Mouse (Mus musculus) layer of hippocampus, adult 9-10 months (tissue): ENCODE data around the gene Oasl1.
"Not testable (repeated sequence)": the region's sequence is repeated elsewhere in the genome, so short reads cannot be mapped to it uniquely, and the experiment has no call there.

Experiments
- DNase-seq: peaks from one replicate; pipeline ENCODE4 v3.0.0; 2022; ENCODE audit warnings: low spot score

Oasl1 gene

DNA sequence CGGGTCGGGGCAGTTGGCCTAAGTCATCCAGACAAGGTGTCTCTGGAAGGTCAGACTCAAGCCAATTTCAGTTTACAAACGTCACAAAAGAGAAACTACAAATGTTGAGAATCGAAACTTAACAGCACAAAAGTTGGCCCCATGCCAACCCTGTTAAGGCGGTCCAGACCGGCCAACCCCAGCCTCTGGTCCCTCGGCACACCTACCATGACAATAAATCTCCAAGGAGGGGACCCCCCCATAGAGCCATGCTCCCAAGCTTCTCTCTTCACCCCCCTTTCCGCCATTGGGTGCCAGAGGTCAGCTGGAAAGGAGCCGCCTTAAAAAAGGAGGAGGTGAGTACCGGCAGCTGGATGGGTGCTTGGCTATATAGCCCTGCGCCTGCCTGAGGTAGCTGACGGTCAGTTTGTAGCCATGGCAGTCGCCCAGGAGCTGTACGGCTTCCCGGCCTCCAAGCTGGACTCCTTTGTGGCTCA, at the start of gene Oasl1:
Gene Oasl1, plus strand, starts transcription at position 243 of the 476 bp plus-strand sequence.
- DNase-seq = no peak

DNA sequence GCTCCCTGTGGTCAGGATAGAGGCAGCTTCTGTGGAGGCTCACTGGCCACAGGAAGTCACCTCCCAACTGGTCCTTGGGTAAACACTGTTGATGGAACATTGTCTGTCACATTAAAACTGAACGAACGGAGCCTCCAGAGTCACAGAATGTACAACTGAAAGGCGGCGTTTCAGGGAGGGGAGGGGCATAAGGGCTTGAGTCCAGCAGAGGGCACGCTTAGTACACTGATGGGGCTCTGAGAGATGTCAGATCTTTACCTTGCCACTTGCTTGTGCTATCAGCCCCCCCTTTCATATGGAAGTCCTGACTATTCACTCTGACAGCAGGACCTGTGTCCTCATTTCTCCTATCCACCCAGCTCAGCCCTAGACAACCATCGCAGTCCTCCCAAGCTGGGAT, 47.2 kb upstream of the Oasl1 start:
- DNase-seq = no peak

- no peak for DNase-seq
These were observed 46.7 kb upstream of the Oasl1 start for GRCm38 (mm10) chr5:114876331-114876730.

DNA sequence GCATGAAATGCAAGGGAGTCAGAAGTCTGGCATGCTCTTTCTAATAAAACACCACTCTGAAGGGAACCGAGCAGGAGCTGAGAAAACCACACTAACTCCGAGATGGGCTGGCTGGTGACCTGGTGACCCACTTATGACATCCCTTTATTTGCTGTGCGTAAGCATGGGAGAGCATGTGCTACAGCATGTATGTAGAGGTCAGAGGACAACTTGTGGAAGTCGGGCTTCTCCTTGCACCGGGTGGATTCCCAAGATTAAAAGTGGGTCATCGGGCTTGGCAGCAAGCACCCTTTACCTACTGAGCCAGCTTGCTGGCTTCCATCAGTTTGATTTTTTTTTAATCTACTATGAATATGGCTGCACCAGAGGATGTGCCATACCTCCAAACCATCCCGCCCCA, 45.6 kb upstream of the Oasl1 start:
- DNase-seq = no peak

GRCm38 (mm10) chr5:114879399-114879798, 43.6 kb upstream of the Oasl1 start:
- no peak for DNase-seq

GRCm38 (mm10) chr5:114882319-114882718, 40.7 kb upstream of the Oasl1 start:
- DNase-seq = not testable (repeated sequence)

DNA sequence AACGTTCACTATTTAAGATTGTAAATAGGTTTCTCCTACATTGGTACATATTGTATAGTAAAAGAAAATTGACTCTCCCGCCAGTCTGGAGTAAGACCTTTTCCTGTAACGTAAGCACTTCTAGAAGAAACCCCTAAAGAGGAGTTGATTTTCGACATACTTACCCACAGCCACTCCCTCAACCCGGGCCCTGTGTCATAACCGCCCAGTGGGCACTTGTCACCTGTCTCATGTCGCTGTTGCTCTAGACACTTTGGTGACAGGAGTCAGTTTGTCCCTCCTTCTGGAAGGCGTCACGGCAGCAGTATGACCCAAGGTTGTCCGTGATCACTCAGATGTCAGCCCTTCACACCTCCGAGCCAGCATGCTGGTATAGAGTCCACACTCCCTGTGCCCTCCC, 40.0 kb upstream of the Oasl1 start:
- DNase-seq = no peak

DNA sequence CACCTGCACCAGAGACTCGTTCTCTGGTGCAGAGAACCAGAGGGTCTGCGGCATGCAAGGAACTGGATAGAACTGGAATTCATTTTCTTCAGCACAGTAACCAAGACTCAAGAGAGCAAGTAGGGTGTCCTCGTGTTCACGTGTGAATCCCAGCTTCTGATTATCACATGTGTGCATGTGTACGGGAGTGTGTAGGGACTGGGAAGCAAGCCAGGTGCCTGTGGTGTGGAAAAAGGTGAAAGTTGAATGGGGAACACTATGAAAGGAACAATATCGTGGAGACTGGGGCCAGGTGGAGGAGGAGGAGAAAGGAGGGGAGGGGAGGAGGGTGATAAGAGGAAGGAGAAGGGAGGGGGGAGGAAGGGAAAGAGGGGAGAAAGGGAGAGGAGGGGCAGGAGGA, 36.2 kb upstream of the Oasl1 start:
- no peak for DNase-seq

- DNase-seq = no peak
These were observed 34.0 kb upstream of the Oasl1 start for GRCm38 (mm10) chr5:114888995-114889394.

DNA sequence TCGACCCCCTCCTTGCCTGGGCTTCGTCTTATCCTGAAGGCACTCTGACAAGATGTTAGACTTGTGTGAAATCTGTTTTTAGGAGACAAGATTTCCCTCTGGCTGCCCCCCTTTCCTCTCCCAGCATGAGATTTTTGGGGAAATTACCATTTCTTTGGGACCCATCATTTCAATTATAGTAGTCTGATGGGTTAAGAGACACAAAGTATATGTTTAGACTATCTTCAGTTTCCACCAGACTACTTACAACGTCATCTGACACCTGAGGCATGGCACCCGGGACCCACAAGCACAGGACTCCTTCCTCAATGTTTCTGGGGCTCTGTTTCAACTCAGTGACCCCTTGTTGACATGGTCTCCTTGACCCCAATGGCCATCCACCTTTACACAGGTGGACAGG, 27.5 kb upstream of the Oasl1 start:
- DNase-seq = no peak

DNA sequence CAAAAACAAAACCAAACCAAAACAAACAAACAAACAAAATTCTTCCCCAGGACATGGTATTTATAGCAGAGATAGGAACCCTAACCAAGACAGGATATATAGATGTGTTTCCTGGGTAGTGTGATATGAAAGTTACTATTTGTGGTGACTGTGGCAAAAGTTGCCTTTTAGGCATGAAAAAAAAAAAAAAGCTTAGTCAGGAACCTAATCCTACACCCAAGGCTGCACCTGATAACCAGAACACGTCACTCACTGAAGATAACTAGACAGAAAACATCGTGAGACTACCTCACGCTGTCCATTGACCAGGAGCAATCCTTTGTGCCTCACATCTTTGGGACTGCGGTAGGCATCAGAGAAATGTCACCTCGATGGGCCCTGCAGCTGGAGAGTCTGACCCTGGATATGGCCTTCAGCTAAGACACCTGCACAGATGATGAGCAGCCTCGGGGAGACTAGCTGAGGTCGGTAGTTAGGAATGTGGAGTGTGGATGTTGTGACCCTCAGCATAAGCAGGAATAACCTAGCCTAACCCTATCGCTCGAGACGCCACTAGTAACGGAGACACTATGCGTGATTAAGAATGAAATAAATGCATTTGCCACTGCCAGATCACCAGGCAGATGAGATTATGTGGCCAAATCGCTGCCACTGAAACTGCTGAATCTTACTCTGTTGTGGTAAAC, 26.2 kb upstream of the Oasl1 start, which contains the start of gene Oasl2:
Gene Oasl2, plus strand, starts transcription at position 249 of the 686 bp plus-strand sequence.
- no peak for DNase-seq

GRCm38 (mm10) chr5:114897374-114897793, 25.7 kb upstream of the Oasl1 start:
- DNase-seq = no peak

GRCm38 (mm10) chr5:114898857-114899256, 24.2 kb upstream of the Oasl1 start:
- DNase-seq = no peak

GRCm38 (mm10) chr5:114902413-114902812, 20.6 kb upstream of the Oasl1 start:
- DNase-seq = no peak

DNA sequence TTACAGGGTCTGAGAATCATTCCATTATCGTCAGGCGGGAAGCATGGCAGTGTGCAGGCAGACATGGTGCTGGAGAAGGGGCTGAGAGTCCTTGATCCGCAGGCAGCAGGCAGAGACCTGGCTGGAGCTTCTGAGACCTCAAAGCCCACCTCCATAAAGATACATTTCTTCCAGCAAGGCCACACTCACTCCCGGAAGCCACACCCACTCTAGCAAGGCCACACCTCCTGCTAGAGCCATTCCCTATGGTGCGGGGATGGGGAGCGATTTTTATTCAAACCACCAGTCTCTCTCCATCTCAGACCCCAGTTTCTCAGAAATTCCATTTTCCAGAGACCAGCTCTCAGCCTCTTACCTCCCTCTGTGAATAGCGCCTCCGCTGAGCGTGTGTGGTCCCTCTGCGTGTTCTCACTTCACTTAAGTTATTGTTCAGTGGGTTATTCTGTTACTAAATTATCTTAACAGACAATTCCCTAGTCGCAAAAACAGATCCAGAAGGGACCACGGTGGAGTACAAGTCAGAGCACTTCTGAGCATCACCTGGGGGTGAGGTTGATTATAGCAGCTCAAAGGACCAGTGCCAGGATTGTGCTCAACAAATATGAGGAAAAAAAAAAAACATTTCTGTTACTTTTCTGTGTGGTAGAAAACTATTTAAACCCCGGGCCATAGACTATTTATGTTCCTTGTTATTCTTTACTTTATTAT, 14.3 kb upstream of the Oasl1 start:
- no peak for DNase-seq

GRCm38 (mm10) chr5:114913686-114914085, 9.4 kb upstream of the Oasl1 start:
- no peak for DNase-seq

GRCm38 (mm10) chr5:114914855-114915254, 8.2 kb upstream of the Oasl1 start:
- no peak for DNase-seq

GRCm38 (mm10) chr5:114915854-114916253, 7.2 kb upstream of the Oasl1 start:
- no peak for DNase-seq

GRCm38 (mm10) chr5:114916777-114917176, 6.3 kb upstream of the Oasl1 start:
- no peak for DNase-seq

GRCm38 (mm10) chr5:114917357-114917756, 5.7 kb upstream of the Oasl1 start:
- not testable (repeated sequence) for DNase-seq

- no peak for DNase-seq
These were observed 1.3 kb upstream of the Oasl1 start for GRCm38 (mm10) chr5:114921551-114922365.

GRCm38 (mm10) chr5:114922366-114922731, 691 bp upstream of the Oasl1 start:
- DNase-seq = no peak
